Mouse (Mus musculus) lung, embryonic 14.5 days (tissue): ENCODE data around the gene Nfia. TPM values are rescaled to one million over a fixed set of nuclear protein-coding genes. Genes with fewer than 3 reads are reported as not detected.
A peak's percentile ranks its signal among the peaks of the same experiment; 100 is the strongest.

Source experiments
- ATAC-seq: fragments of 200-750 bp; cut with Nextera tagmentation; 2 replicates; pipeline ENCODE4 v1.8.0; 2017; ENCODE audit warnings: mild to moderate bottlenecking, moderate TSS enrichment, moderate library complexity; ENCODE audit not compliant: insufficient read depth
- DNase-seq: peaks from one replicate; pipeline ENCODE4 v3.0.0-alpha.2; 2015
- H3K27ac ChIP-seq: fragments of 300-500 bp; sonication (generic); 2 replicates; pipeline ENCODE4 v1.5.1; 2014; ENCODE audit warnings: low read depth, mild to moderate bottlenecking, moderate library complexity
- H3K27me3 ChIP-seq: fragments of 300-500 bp; sonication (generic); 2 replicates; pipeline ENCODE4 v1.6.1; 2014; ENCODE audit warnings: low read length, control low read depth; ENCODE audit not compliant: insufficient read depth
- H3K36me3 ChIP-seq: fragments of 300-500 bp; sonication (generic); 2 replicates; pipeline ENCODE4 v1.6.1; 2014; ENCODE audit warnings: control low read depth; ENCODE audit not compliant: insufficient read depth
- H3K4me1 ChIP-seq: fragments of 300-500 bp; sonication (generic); 2 replicates; pipeline ENCODE4 v1.6.1; 2014; ENCODE audit warnings: antibody characterized with exemption, control low read depth; ENCODE audit not compliant: insufficient read depth
- H3K4me2 ChIP-seq: fragments of 300-500 bp; sonication (generic); 2 replicates; pipeline ENCODE4 v1.6.1; 2014; ENCODE audit warnings: mild to moderate bottlenecking
- H3K4me3 ChIP-seq: fragments of 300-500 bp; sonication (generic); 2 replicates; pipeline ENCODE4 v1.5.1; 2014; ENCODE audit warnings: low read depth, low read length
- H3K9ac ChIP-seq: fragments of 300-500 bp; sonication (generic); 2 replicates; pipeline ENCODE4 v1.6.1; 2014
- H3K9me3 ChIP-seq: fragments of 300-500 bp; sonication (generic); 2 replicates; pipeline ENCODE4 v1.6.1; 2016; ENCODE audit warnings: low read depth, low read length, control low read depth
- CTCF ChIP-seq: IDR thresholded peaks from 2 replicates; pipeline ENCODE4 v1.5.1; 2016; ENCODE audit warnings: antibody characterized with exemption, low read depth
- WGBS: fragments of 180-500 bp; shearing (Covaris S2); extraction: QIAGEN DNeasy Blood & Tissue Kit; methylation state at CpG from one replicate; pipeline ENCODE4 v1.1.7; 2014; 5-methylcytosine and 5-hydroxymethylcytosine counted together
- polyA plus RNA-seq: library from polyadenylated mRNA; unstranded; fragments of >200 nt; fragmentation: Nextera tagmentation; extraction: Ambion mirVana; gene quantifications from 2 replicates; pipeline ENCODE4 v1.2.1, GENCODE M21; 2014

The Nfia gene
- polyA plus RNA-seq, 1 experiment from 2014 or later: 48.2 TPM

GRCm38 (mm10) chr4:98058182-98058581 is 285.6 kb downstream of the Nfia start:
- TF ChIP-seq CTCF: no peak
- no peak for DNase-seq

GRCm38 (mm10) chr4:98060601-98061000 is 288.1 kb downstream of the Nfia start:
- no peaks in the 10 kb centered on the region for H3K27me3 ChIP-seq
- ATAC-seq (no peak), DNase-seq (peak; percentile 23)
- TF ChIP-seq CTCF: no peak
- H3K27ac ChIP-seq: 0 out of 2 replicates have a peak overlapping the region, but pooled peaks have one; percentile 36
- WGBS: 7% methylated on average over 1 of the region's 1 CpGs
- no peak overlapping the region for H3K4me2 ChIP-seq
- H3K36me3 ChIP-seq: peaks cover 11% of the 10 kb centered on the region; the same call in 1 of the 2 replicates
- H3K4me1 ChIP-seq: 0 out of 2 replicates have a peak, but pooled peaks cover 4% of the 10 kb centered on the region
- H3K4me3 ChIP-seq: no peak overlapping the region
- H3K9me3 ChIP-seq: no peaks in the 10 kb centered on the region
- H3K9ac ChIP-seq: no peak overlapping the region

More at GRCm38 (mm10) chr4:98058182-98058581, 285.6 kb downstream of the Nfia start:
- no peak overlapping the region for H3K9ac ChIP-seq
- H3K4me1 ChIP-seq: 0 out of 2 replicates have a peak, but pooled peaks cover 4% of the 10 kb centered on the region
- no peak for ATAC-seq
- no peak overlapping the region for H3K27ac ChIP-seq
- no peaks in the 10 kb centered on the region for H3K27me3 ChIP-seq
- H3K4me3 ChIP-seq: no peak overlapping the region
- no peaks in the 10 kb centered on the region for H3K9me3 ChIP-seq
- H3K4me2 ChIP-seq: no peak overlapping the region
- 0 out of 2 replicates have a peak, but pooled peaks cover 5% of the 10 kb centered on the region for H3K36me3 ChIP-seq

GRCm38 (mm10) chr4:98061086-98061485 is 288.6 kb downstream of the Nfia start:
- Histone ChIP-seq H3K4me2 (no peak overlapping the region), H3K4me1 (0 out of 2 replicates have a peak, but pooled peaks cover 4% of the 10 kb centered on the region), H3K27me3 (no peaks in the 10 kb centered on the region), H3K9me3 (no peaks in the 10 kb centered on the region), H3K4me3 (no peak overlapping the region), H3K27ac (peak overlapping the region; percentile 36; the same call in 1 of the 2 replicates), H3K9ac (no peak overlapping the region), H3K36me3 (peaks cover 15% of the 10 kb centered on the region; the same call in 1 of the 2 replicates)
- ATAC-seq (no peak), DNase-seq (peak; percentile 21)
- TF ChIP-seq CTCF: no peak
- WGBS: 29% methylated on average over 1 of the region's 1 CpGs

- Histone ChIP-seq H3K4me3 (no peak overlapping the region), H3K4me2 (no peak overlapping the region), H3K4me1 (0 out of 2 replicates have a peak, but pooled peaks cover 4% of the 10 kb centered on the region), H3K9me3 (no peaks in the 10 kb centered on the region), H3K27ac (no peak overlapping the region), H3K36me3 (peaks cover 30% of the 10 kb centered on the region; the same call in 1 of the 2 replicates), H3K27me3 (no peaks in the 10 kb centered on the region), H3K9ac (no peak overlapping the region)
- no peak for TF ChIP-seq CTCF
- DNase-seq (peak; percentile 34), ATAC-seq (peak; percentile 44; the same call in 1 of the 2 replicates)
- WGBS: 33% methylated on average over 3 of the region's 3 CpGs
These were observed 290.7 kb downstream of the Nfia start for GRCm38 (mm10) chr4:98063280-98063679.

- Histone ChIP-seq H3K4me1 (no peaks in the 10 kb centered on the region), H3K36me3 (peaks cover 11% of the 10 kb centered on the region; the same call in 1 of the 2 replicates), H3K27ac (no peak overlapping the region; the same call in 1 of the 2 replicates), H3K4me3 (no peak overlapping the region), H3K4me2 (no peak overlapping the region), H3K9me3 (no peaks in the 10 kb centered on the region), H3K27me3 (no peaks in the 10 kb centered on the region), H3K9ac (no peak overlapping the region)
- ATAC-seq: no peak
- WGBS: 46% methylated on average over 7 of the region's 7 CpGs
- TF ChIP-seq CTCF: no peak
- peak; percentile 32 for DNase-seq
These were observed 303.6 kb downstream of the Nfia start for GRCm38 (mm10) chr4:98076106-98076505.

- no peak for TF ChIP-seq CTCF
- Histone ChIP-seq H3K36me3 (peaks cover 15% of the 10 kb centered on the region; the same call in 1 of the 2 replicates), H3K27me3 (no peaks in the 10 kb centered on the region), H3K27ac (peak overlapping the region; percentile 24; the same call in 1 of the 2 replicates), H3K9me3 (no peaks in the 10 kb centered on the region), H3K9ac (no peak overlapping the region), H3K4me1 (no peaks in the 10 kb centered on the region), H3K4me2 (no peak overlapping the region), H3K4me3 (no peak overlapping the region)
- 49% methylated on average over 7 of the region's 7 CpGs for WGBS
- DNase-seq (no peak), ATAC-seq (no peak)
These were observed 304.1 kb downstream of the Nfia start for GRCm38 (mm10) chr4:98076624-98077023.

GRCm38 (mm10) chr4:98080586-98080985 is 308.1 kb downstream of the Nfia start:
- no peak for ATAC-seq
- H3K27me3 ChIP-seq: no peaks in the 10 kb centered on the region
- DNase-seq: no peak
- WGBS: 17% methylated on average over 1 of the region's 1 CpGs
- TF ChIP-seq CTCF: no peak
- no peak overlapping the region for H3K4me3 ChIP-seq
- H3K4me2 ChIP-seq: no peak overlapping the region
- peaks cover 17% of the 10 kb centered on the region; the same call in 1 of the 2 replicates for H3K36me3 ChIP-seq
- no peaks in the 10 kb centered on the region for H3K9me3 ChIP-seq
- no peak overlapping the region for H3K9ac ChIP-seq
- H3K4me1 ChIP-seq: no peaks in the 10 kb centered on the region
- no peak overlapping the region for H3K27ac ChIP-seq
